Mouse (Mus musculus): Measurements from ENCODE around the gene Alkbh8.
"Not testable (repeated sequence)": the region's sequence is repeated elsewhere in the genome, so short reads cannot be mapped to it uniquely, and the experiment has no call there.

Alkbh8 gene

DNA sequence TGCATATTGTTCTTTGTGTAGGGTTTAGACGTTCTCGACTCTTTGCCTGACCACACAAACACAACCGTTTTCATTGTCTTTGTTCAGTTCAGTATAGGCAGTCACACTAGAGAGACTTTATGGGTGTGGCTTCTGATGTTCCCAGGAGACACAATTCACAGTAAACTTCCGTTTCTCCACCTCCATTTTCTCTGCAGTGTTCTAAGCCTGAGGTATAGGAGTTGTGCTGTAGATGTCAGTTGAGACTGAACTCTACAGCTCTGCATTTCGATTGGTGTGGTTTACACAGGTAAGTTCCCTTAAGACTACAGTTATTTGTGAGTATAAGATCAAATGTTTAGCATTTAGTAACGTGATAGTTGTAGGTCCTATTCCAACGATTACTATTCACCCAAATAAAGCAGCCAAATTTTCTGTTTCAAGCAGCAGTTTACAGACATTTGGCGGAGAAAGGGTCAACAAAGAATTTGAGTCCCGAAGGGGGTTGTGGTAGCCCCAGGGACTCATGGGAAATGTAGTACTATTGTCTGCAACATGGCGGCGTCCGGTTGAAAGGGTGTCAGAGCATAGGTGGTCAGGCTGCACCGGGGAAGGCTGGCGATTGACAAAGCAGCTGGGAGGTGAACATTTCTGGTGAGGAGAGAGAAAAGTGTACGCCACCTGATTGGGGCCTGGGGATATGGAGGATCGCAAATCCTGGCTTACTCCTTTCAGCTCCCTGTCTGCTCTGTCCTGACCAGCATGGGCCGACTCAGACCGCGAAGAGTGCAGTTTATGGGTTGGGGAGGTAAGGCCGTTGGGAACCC lies at the start of gene Alkbh8:
Gene Alkbh8 (plus strand): TSS at position 179 of the 806 bp plus-strand sequence.
- peak; percentile 85 for DNase-seq (ENCODE audit: extremely low spot score, low read depth, low spot score)

DNA sequence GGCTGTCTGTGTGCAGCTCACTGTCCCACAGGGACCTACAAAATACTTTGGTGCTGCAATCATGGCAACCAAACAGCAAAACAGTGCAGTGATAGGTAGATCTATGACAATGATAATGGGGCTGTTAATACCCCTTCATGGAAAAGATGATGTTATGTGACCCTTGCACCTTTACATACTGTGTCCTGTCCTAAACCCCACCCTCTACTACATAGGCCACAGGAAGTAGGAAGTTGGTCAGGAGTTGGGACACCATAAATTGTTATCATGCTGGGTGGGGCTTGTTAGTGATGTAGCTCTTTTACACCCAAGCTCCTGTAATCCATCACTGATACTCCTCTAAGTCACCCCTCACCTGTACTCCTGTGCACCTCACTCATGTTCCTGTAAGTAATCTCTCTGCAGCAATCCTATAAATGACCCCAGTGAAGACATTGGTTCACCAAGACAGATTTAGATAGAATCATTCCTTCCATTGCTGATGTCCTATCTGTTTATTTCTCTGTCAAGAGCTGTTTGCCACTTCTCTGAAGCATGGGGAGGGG lies 25.6 kb upstream of the Alkbh8 start:
- no peak for DNase-seq (ENCODE audit: extremely low spot score, low read depth, low spot score)

DNA sequence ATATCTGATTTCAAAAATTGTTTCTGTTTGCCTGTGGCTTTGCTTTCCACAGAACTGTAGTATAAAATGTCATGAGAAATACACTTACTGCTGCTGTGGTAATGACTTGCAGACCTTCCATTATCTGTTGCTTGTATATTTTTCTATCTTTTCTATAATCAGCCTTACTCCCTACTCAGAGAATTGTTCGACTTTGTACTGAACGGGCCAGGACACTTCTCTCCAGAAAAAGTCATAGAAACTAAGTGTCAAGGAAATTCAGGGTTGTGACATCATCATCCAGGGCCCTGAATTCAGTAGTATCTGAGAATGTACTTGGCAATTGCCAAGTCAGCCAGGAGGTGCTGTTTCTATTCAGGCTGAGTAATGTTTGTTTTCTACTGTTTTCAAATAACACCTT lies 24.9 kb upstream of the Alkbh8 start:
- DNase-seq (ENCODE audit: extremely low spot score, low read depth, low spot score) = no peak

DNA sequence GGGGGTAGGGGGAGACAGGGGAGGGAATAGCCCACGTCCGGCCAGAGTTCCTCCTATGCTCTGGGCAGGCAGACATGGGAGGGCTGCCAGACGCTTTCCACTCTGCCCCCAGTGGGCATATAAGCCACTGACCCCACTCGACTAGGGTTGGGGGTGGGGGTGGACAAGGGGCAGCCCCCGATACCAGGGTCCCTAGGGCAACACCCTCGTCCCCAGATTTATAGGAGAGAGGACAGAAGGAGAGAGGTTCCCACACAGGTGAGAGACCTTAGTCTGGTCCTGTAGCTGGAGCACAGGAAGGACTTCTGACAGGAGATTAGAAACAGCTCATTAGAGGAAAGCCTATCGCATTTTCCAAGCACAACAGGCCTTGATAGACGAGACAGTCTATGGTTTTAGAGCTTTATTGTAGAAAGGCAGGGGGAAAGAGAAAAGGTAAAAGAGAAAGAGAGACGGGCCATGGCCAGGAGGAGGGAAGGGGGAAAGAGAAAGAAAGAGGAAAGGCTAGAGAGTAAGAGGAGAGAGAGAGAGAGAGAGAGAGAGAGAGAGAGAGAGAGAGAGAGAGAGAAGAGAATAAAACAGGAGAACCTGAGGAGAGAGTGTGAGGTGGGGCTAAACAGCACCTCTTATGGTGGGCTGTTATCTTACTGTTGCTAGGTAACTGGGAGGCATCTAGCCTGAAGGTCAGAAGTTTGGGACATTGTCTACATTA lies 7.4 kb upstream of the Alkbh8 start:
- not testable (repeated sequence) for DNase-seq (ENCODE audit: extremely low spot score, low read depth, low spot score)

DNA sequence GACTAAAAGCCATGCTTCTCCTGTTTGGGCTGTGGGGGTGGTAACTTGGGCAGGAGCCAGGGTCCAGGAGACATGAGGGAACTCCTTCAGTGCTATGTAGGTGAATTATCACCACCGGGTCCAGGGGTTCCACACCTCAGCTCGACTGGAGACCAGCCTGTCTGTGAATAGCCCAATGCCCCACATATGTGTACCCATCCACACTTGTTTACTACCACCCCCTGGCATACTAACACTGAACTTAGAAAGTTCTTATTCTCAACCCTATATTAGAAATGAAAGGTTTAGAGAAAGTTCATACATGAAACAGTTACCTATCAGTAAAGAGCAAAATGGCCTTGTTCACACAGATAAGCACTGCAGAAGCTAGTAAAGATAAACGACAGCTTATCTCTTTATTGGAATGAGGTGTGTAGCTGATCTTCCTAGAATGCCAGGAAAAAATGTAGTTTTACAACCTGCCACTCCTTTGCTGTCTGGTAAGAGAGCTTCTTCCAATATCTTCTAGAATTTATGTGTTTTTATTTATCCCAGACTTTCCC lies 6.8 kb upstream of the Alkbh8 start:
- no peak for DNase-seq (ENCODE audit: extremely low spot score, low read depth, low spot score)

DNA sequence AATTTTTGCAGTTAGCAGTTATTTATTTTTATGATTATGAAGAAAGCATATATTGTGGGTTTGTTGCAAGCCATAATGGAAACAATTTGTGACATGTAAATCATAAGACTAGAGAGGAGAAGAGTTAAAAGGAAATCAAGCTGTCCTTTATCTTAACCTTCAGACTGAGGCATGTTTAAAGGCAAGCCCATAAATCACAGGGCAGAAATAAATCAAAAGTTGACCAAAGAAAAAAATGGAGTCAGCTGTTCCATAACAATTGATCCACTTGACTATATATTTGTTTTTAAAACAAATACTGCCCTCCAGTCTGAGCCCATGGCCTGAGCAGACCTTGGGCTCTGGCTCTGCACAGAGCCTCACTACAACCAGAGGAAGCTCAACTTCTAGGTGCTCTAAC lies 4.6 kb upstream of the Alkbh8 start:
- no peak for DNase-seq (ENCODE audit: extremely low spot score, low read depth, low spot score)

DNA sequence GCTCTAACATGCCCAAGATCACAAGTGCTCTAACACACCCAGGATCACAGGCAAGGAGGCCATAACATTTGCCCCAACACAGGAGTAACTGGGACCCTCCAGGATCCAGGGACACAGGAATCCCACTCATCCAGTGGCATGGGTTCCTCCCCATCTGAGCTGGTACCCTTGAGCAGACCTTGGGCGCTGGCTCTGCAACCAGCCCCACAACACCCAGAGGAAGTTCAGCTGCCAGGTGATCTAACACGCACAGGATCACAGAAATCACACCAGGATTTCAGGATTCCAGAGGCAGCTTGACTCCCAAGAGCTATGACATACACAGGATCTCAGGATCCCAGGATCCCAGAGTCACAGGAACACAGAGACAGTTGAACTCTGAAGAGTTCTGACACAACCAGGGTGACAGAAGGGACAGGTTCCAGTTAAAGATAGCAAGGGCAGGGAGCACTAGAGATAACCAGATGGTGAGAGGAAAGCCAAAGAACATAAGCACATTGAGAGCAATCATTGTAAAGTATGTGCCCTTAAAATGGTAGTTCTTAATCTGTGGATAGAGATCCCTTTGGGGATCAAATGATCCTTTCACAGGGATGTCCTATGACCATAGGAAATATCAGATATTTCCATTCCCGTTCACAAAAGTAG lies 4.1 kb upstream of the Alkbh8 start:
- DNase-seq (ENCODE audit: extremely low spot score, low read depth, low spot score) = no peak

DNA sequence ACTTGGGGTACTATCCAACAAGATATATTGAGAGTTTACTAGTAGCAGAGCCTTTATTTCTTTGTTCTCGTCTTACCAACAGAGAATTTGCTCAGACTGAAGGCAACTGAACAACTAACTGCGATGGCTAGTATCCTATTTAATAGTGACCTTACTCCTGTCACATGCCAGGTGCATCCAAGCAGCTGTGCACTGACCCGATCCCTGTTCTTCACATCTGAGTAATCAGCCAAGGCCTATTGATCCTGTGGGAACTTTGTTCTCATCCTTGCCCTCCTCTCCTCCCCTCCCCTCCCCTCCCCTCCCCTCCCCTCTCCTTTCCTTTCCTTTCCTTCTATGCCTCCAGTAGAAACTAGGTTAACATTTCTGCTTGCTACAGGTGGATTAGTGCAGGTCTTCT lies 1.7 kb downstream of the Alkbh8 start:
- DNase-seq (ENCODE audit: extremely low spot score, low read depth, low spot score) = no peak

DNA sequence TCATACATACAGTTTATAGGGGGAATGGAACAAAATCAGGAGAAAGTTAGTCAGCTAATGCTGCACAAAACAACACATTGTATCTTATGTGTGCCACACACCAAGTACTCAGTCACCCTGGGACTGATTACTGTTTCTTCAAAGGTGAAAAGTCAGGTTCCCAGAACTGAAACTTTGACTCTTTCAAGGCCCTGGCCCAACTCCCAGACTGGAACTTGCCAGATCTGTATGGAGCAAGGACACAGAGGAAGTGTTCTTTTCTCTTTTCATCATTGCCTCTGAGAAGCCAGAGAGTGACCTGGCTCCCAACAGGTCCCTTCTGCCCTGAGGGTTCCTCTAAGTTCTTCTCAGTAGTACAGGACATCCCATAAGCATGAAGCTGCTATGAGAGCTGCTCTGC lies 10.2 kb downstream of the Alkbh8 start:
- DNase-seq (ENCODE audit: extremely low spot score, low read depth, low spot score) = no peak

DNA sequence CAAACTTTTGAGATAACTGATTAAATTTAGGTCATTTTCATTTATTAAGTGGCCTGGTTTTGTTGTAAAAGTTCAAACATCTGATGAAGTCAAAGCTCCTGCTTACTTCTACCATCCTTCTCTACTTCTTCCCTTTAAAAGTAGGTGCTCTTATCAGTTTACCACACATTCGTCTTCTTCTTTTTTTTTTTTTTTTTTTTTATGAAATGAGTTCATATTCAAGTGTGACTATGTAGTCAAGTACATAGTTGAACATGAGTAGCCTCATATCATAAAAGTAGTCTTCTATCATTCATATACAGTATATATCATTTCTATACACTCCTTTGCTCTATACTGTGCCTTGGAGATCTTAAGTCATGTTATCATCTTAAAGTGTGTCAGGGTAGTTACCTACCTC lies 11.0 kb downstream of the Alkbh8 start:
- no peak for DNase-seq (ENCODE audit: extremely low spot score, low read depth, low spot score)

DNA sequence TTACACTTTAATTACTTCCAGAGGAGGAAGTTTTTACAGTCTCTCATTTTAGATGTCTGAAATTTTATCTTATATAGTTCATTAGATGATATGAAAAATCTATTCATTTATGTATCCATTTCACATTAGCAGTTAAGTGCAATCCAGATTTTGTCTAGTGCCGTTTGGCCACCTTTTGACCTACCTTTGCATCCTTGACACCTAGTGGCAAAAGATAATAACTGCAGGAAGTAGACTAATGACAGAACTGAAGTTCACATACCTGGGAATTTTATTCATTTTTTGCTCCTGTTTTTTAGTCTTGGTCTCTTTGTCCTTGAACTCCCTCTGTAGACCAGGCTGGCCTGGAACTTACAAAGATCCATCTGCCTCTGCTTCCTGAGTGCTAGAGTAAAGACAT lies 15.1 kb downstream of the Alkbh8 start:
- DNase-seq (ENCODE audit: extremely low spot score, low read depth, low spot score) = no peak

DNA sequence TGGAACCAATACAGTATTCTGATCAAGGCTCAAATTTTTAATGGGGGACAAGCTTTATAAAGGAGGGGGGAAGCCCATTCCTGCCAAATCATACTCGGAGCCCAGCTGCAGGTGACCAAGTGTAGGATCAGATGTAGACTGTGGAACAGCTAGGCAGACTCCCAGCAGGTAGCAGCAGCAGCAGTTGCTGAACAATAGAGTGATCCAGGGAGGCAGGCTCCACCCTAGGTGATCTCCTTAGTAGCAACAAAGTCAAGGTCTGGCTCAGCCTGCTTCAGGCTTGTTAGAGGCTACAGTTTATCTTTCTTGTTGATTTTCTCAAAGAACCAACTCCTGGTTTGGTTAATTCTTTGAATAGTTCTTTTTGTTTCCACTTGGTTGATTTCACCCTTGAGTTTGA lies 41.4 kb downstream of the Alkbh8 start:
- not testable (repeated sequence) for DNase-seq (ENCODE audit: extremely low spot score, low read depth, low spot score)

DNA sequence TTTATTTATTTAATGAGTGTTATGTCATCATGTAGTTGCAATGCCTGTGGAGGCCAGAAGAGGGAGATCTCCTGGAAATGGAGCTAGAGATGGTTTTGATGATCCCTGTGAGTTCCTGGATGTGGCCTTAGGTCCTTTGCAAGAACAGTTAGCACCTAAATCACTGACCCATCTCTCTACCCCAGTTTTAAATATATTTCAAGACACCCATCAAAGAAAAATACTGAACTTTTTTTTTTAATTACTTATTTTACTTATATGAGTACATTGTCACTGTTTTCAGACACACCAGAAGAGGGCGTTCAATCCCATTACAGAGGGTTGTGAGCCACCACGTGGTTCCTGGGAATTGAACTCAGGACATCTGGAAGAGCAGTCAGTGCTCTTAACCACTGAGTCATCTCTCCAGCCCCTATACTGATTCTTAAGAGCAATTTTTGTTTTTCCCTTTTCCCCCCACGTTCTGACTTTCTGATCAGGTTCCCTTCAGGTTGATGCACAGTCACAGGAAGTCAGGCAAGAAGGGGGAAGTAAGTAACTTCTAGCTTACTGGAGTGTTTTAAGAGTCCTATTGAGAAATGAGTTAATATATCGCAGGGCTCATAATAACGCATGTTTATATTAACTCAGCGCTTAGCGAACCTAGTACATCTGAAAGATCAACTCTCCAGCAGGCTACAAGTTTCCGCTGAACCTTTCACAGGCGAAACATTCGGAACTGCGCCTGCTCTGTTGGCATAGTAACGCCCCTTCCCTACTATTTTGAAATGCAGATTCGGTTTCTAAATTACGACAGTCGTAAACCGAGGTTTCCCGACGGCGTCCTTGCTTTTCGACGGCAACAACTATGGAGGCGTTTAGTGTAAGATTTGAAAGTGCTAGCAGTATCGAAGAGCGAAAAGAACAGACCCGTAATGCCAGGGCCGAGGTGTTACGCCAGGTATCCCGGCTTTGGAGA lies 68.6 kb downstream of the Alkbh8 start, which contains the start of gene Cwf19l2:
Gene Cwf19l2 (plus strand): TSS at position 342 of the 958 bp plus-strand sequence.
- peak; percentile 93 for DNase-seq (ENCODE audit: extremely low spot score, low read depth, low spot score)

DNA sequence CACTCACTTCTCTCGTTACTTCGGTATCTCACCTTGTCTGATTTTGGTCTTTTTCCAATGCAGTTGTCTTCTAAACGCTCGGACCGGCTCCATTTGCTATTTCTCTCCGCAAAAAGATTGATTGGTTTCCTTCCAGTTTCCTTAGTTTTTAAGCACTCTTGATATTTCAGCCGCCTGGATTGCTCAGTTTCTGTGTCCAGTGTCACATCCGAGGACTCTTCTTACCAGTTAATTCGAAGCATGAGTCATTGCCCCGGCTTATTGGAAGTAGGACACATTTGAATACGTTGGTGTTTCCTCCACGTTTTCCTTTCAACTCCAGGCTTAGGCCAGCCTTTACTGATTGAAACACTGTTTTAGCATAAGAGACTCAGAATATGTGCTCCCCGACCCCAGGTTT lies 69.4 kb downstream of the Alkbh8 start:
- DNase-seq (ENCODE audit: extremely low spot score, low read depth, low spot score) = no peak

DNA sequence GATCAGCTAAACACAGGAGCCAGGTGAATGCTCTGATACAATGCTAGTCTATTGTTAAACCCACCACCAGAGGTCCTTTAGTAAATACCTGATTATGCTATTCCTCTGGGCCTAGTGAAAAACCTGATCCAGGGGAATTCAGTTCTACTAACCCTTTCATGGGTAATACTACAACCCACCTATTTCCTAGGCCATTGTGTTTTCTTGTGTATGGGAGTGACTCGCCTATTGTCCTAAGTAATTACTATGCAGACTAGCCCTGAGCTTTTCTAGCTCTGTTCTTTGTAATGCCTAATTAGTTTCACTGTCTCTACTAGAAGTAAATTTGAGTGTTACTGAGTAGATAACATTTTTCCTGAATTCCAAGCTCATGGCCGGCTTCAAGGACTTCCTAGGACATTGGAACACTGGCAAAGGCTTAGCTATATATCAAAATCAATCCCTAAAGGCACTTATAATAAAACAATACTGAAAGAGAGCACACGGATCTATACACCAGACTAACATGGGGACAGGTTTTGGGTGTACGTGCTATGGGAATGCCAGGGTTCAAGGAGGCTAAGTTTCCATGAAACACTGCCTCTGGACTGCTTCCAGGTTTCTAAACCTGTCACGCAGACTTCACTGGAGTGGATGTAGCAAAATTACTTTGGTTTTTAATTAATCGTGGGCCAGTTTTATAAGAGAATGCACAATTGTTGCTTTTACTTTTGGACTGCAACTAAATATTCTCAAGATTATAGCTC lies 104.8 kb downstream of the Alkbh8 start:
- not testable (repeated sequence) for DNase-seq (ENCODE audit: extremely low spot score, low read depth, low spot score)
